Mouse (Mus musculus) frontal cortex, adult (tissue): ENCODE measurements at regions not wholly inside any gene's neighbourhood (a gene's known extent, or its start where the extent isn't known, plus 50 kb on each side); places are given as distances from the start of the nearest gene placed in this dataset.
"Not testable (repeated sequence)": the region's sequence is repeated elsewhere in the genome, so short reads cannot be mapped to it uniquely, and the experiment has no call there.

Source experiments
- ATAC-seq: cut with Nextera tagmentation; 2 replicates; pipeline ENCODE4 v1.9.2; 2017; ENCODE audit warnings: mild to moderate bottlenecking, moderate library complexity, mixed read lengths; ENCODE audit not compliant: low TSS enrichment

GRCm38 (mm10) chr8:118209301-118209700 is 74.2 kb upstream of the Cdh13 start:
- not testable (repeated sequence) for ATAC-seq

- peak; percentile 41 for ATAC-seq
These were observed 92.7 kb upstream of the Cdh13 start for GRCm38 (mm10) chr8:118190866-118191265.

- ATAC-seq = no peak
These were observed 94.3 kb upstream of the Cdh13 start for GRCm38 (mm10) chr8:118189226-118189625.

- peak; percentile 72 for ATAC-seq
These were observed 114.5 kb upstream of the Cdh13 start for GRCm38 (mm10) chr8:118169001-118169413.

- ATAC-seq = peak; percentile 44; the same call in 1 of the 2 replicates
These were observed 121.4 kb upstream of the Cdh13 start for GRCm38 (mm10) chr8:118162171-118162570.

GRCm38 (mm10) chr8:118147359-118148205 is 136.0 kb upstream of the Cdh13 start:
- peak; percentile 31; the same call in 1 of the 2 replicates for ATAC-seq

GRCm38 (mm10) chr8:118144546-118144945 is 139.0 kb upstream of the Cdh13 start:
- no peak for ATAC-seq

- ATAC-seq = no peak
These were observed 141.2 kb upstream of the Cdh13 start for GRCm38 (mm10) chr8:118142311-118142710.

- no peak for ATAC-seq
These were observed 143.6 kb upstream of the Cdh13 start for GRCm38 (mm10) chr8:118139928-118140327.

- ATAC-seq = no peak
These were observed 145.7 kb upstream of the Cdh13 start for GRCm38 (mm10) chr8:118137846-118138245.

- no peak for ATAC-seq
These were observed 158.5 kb upstream of the Cdh13 start for GRCm38 (mm10) chr8:118124993-118125392.

- ATAC-seq = peak; percentile 77
These were observed 169.3 kb upstream of the Cdh13 start for GRCm38 (mm10) chr8:118114253-118114652.

- ATAC-seq = no peak
These were observed 179.0 kb upstream of the Cdh13 start for GRCm38 (mm10) chr8:118104464-118105050.

- ATAC-seq = no peak
These were observed 182.2 kb upstream of the Cdh13 start for GRCm38 (mm10) chr8:118101346-118101745.

GRCm38 (mm10) chr8:118062736-118063135 is 220.8 kb upstream of the Cdh13 start:
- no peak for ATAC-seq

GRCm38 (mm10) chr8:118056781-118057180 is 226.8 kb upstream of the Cdh13 start:
- no peak for ATAC-seq

- ATAC-seq = no peak
These were observed 228.0 kb upstream of the Cdh13 start for GRCm38 (mm10) chr8:118055536-118055935.

- ATAC-seq = no peak
These were observed 233.1 kb upstream of the Cdh13 start for GRCm38 (mm10) chr8:118050386-118050785.

- ATAC-seq = no peak
These were observed 240.6 kb upstream of the Mphosph6 start for GRCm38 (mm10) chr8:118042253-118042860.

- no peak for ATAC-seq
These were observed 239.5 kb upstream of the Mphosph6 start for GRCm38 (mm10) chr8:118041253-118041652.

GRCm38 (mm10) chr8:118037801-118038200 is 236.1 kb upstream of the Mphosph6 start:
- no peak for ATAC-seq

GRCm38 (mm10) chr8:118034051-118034450 is 232.3 kb upstream of the Mphosph6 start:
- no peak for ATAC-seq

- ATAC-seq = no peak
These were observed 229.7 kb upstream of the Mphosph6 start for GRCm38 (mm10) chr8:118031406-118031805.
